Mouse (Mus musculus) small intestine, adult 2 months (tissue): ENCODE measurements around the gene Fam136a.

Source experiments
- CTCF ChIP-seq: fragments of 200-500 bp; IDR thresholded peaks from 2 replicates; pipeline ENCODE4 v1.5.1; 2012; ENCODE audit warnings: low read depth, mild to moderate bottlenecking, control low read depth, inconsistent platforms, low read length, moderate library complexity, mixed read lengths; ENCODE audit not compliant: insufficient replicate concordance, insufficient read length; ENCODE audit errors: extremely low read depth
- POLR2A ChIP-seq: fragments of 200-500 bp; IDR thresholded peaks from 2 replicates; pipeline ENCODE4 v1.6.1; 2012; ENCODE audit warnings: low read depth, mild to moderate bottlenecking, control low read depth, inconsistent platforms, low read length, moderate library complexity

- TF ChIP-seq POLR2A: no peak
- TF ChIP-seq CTCF: no peak
These were observed 6.6 kb downstream of the Fam136a start for GRCm38 (mm10) chr6:86371950-86372516.
